Mouse (Mus musculus) myocyte (in vitro differentiated cells): ENCODE measurements at regions not wholly inside any gene's neighbourhood (a gene's known extent, or its start where the extent isn't known, plus 50 kb on each side); places are given as distances from the start of the nearest gene placed in this dataset.

Experiments
- H3K27me3 ChIP-seq: one replicate; pipeline ENCODE4 v1.6.1; 2011; ENCODE audit not compliant: control insufficient read depth, insufficient read depth, insufficient read length
- H3K36me3 ChIP-seq: one replicate; pipeline ENCODE4 v1.6.1; 2011; ENCODE audit not compliant: control insufficient read depth, insufficient read depth
- H3K4me2 ChIP-seq: one replicate; pipeline ENCODE4 v1.6.1; 2011; ENCODE audit warnings: low read depth, control low read depth
- H3K4me3 ChIP-seq: one replicate; pipeline ENCODE4 v1.5.1; 2011; ENCODE audit warnings: mild to moderate bottlenecking, control low read depth, moderate library complexity
- H3K79me2 ChIP-seq: one replicate; pipeline ENCODE4 v1.6.1; 2011; ENCODE audit not compliant: control insufficient read depth, insufficient read depth
- H3ac ChIP-seq: one replicate; pipeline ENCODE4 v1.6.1; 2011; ENCODE audit not compliant: control insufficient read depth, insufficient read length
- MYOD1 ChIP-seq, 3 experiments: IDR thresholded peaks; one replicate each; pipeline ENCODE4 v1.6.1; 2011; ENCODE audit warnings: control low read depth in 2 of 3, low read depth in 2 of 3, mild to moderate bottlenecking in 2 of 3, moderate library complexity in 1 of 3; ENCODE audit not compliant: insufficient read length in 2 of 3, control insufficient read depth in 1 of 3

DNA sequence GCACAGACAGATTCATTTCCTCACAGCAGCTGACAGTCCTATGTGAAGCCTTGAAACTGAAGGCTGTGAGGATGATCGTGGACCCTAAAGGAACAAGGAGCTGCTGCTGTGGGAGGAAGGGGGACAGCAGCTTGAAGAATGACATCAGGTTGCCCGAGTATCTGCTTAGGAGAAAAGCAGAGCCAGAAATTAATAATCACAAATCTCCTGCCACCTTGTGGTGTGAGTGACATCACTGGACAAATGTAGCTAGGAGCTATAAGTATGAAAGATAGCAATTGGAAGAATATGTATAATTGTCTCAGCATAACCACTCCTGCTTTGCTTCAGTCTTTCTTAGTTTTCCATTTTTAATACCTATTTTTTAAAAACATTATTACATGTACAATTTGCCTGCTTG, 356.6 kb upstream of the Epha7 start:
- no peak overlapping the region for H3K4me2 ChIP-seq
- H3K79me2 ChIP-seq, result no peaks in the 10 kb centered on the region
- H3K4me3 ChIP-seq, result no peak overlapping the region
- no peaks in the 10 kb centered on the region for H3K27me3 ChIP-seq
- H3K36me3 ChIP-seq, result no peaks in the 10 kb centered on the region
- TF ChIP-seq MYOD1 (IDR thresholded peaks at IDR 0.05; ENCODE audit: control insufficient read depth in 1 of 3, insufficient read length in 2 of 3, low read depth in 2 of 3), result no peak
- no peak overlapping the region for H3ac ChIP-seq
